Mouse (Mus musculus): Measurements from ENCODE around the gene Col23a1.

GRCm38 (mm10) chr11:51349665-51350064 is 59.9 kb downstream of the Col23a1 start:
- TF ChIP-seq CTCF (IDR thresholded peaks at IDR 0.05; ENCODE audit: low read depth, low read length) = no peak
- TF ChIP-seq TAL1 (conservative IDR thresholded peaks at IDR 0.05; ENCODE audit: low read depth, low read length) = no peak
- TF ChIP-seq GATA1 (IDR thresholded peaks at IDR 0.05; ENCODE audit: borderline replicate concordance, low read length) = no peak
